Mouse (Mus musculus): ENCODE measurements around the gene Scn3a.

The Scn3a gene

DNA sequence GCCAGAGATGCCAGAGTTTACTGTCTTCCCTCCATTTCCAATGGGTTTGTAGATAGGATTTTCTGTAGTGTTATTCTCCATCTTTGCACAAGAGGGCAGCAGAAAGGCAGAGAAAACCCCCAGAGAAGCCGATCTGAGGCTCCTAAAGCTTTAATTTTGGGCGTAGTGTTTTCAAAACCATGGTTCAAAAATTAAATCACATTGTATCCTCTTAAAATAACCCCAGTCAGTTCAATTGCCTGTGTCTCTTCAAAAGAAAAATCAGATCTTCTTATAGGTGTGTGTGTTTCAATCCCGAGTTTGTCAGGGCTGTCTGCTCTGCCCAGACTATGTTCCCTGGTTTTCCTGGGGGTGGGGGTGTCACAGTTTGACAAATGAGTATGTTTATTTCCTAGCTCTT, 153.7 kb downstream of the Scn3a start:
- peak; percentile 32 for DNase-seq (ENCODE audit: low read depth, low spot score)
